Mouse (Mus musculus) embryonic fibroblast, embryonic 13.5 days (primary cell): Measurements from ENCODE around the gene Asb4.

ENCODE experiments used
- CTCF ChIP-seq: IDR thresholded peaks from 2 replicates; pipeline ENCODE4 v1.5.1; 2011; ENCODE audit warnings: mild to moderate bottlenecking, control low read depth, low read length, moderate library complexity, borderline replicate concordance; ENCODE audit not compliant: insufficient read depth
- POLR2A ChIP-seq: IDR thresholded peaks from 2 replicates; pipeline ENCODE4 v1.6.1; 2011; ENCODE audit warnings: low read depth, mild to moderate bottlenecking, control low read depth, low read length, moderate library complexity

- no peak for TF ChIP-seq POLR2A
- TF ChIP-seq CTCF: no peak
Measured at GRCm38 (mm10) chr6:5361987-5362386, 21.2 kb upstream of the Asb4 start.
